Mouse (Mus musculus) MN1 (cell line): Measurements from ENCODE around the gene Exosc6.
"Not testable (repeated sequence)": the region's sequence is repeated elsewhere in the genome, so short reads cannot be mapped to it uniquely, and the experiment has no call there.

Experiments
- DNase-seq: peaks from one replicate; pipeline ENCODE4 v3.0.0-alpha.2; 2016; ENCODE audit warnings: low spot score

The Exosc6 gene

GRCm38 (mm10) chr8:111056158-111056663, at the start of gene Exosc6:
Gene Exosc6 (plus strand): TSS chr8:111056339.
- DNase-seq, result peak; percentile 99

GRCm38 (mm10) chr8:111010230-111010991, 45.7 kb upstream of the Exosc6 start:
- DNase-seq, result not testable (repeated sequence)

- DNase-seq, result not testable (repeated sequence)
Measured at GRCm38 (mm10) chr8:111026609-111027008, 29.5 kb upstream of the Exosc6 start.

- DNase-seq, result peak; percentile 21
Measured at GRCm38 (mm10) chr8:111027391-111027937, 28.7 kb upstream of the Exosc6 start.

- DNase-seq, result no peak
Measured at GRCm38 (mm10) chr8:111029589-111029988, 26.6 kb upstream of the Exosc6 start.

GRCm38 (mm10) chr8:111030045-111030444, 26.1 kb upstream of the Exosc6 start:
- DNase-seq, result no peak

- DNase-seq, result no peak
Measured at GRCm38 (mm10) chr8:111031572-111031971, 24.6 kb upstream of the Exosc6 start, which contains the start of gene Ddx19b. Gene Ddx19b (minus strand): TSS chr8:111031751.

GRCm38 (mm10) chr8:111032916-111033315, 23.2 kb upstream of the Exosc6 start, which contains the start of gene Aars:
Gene Aars (plus strand): TSS chr8:111033144.
- peak; percentile 86 for DNase-seq

GRCm38 (mm10) chr8:111033482-111034215, 22.5 kb upstream of the Exosc6 start:
- peak; percentile 100 for DNase-seq

GRCm38 (mm10) chr8:111034276-111034675, 21.9 kb upstream of the Exosc6 start:
- DNase-seq, result peak; percentile 68

GRCm38 (mm10) chr8:111036591-111036990, 19.5 kb upstream of the Exosc6 start:
- DNase-seq, result peak; percentile 20

- no peak for DNase-seq
Measured at GRCm38 (mm10) chr8:111042546-111042945, 13.6 kb upstream of the Exosc6 start.

- peak; percentile 34 for DNase-seq
Measured at GRCm38 (mm10) chr8:111044003-111044734, 12.0 kb upstream of the Exosc6 start.

- no peak for DNase-seq
Measured at GRCm38 (mm10) chr8:111048694-111049093, 7.4 kb upstream of the Exosc6 start.

- peak; percentile 22 for DNase-seq
Measured at GRCm38 (mm10) chr8:111049106-111049505, 7.0 kb upstream of the Exosc6 start.

GRCm38 (mm10) chr8:111053827-111054518, 2.2 kb upstream of the Exosc6 start:
- DNase-seq, result peak; percentile 86

GRCm38 (mm10) chr8:111055031-111055634, 1.0 kb upstream of the Exosc6 start:
- DNase-seq, result peak; percentile 91

GRCm38 (mm10) chr8:111055661-111056060, 478 bp upstream of the Exosc6 start:
- DNase-seq, result no peak

- DNase-seq, result peak; percentile 80
Measured at GRCm38 (mm10) chr8:111056691-111057293, 653 bp downstream of the Exosc6 start.

GRCm38 (mm10) chr8:111058946-111059572, 2.9 kb downstream of the Exosc6 start:
- DNase-seq, result peak; percentile 44
